Mouse (Mus musculus) urinary bladder, postnatal 10 days (tissue): ENCODE data around the gene Gata3.

Experiments used
- DNase-seq: peaks from one replicate; pipeline ENCODE4 v3.0.0; 2022; ENCODE audit warnings: low spot score

Gata3 gene

GRCm38 (mm10) chr2:9889651-9890183, at the start of gene Gata3:
Gene Gata3, minus strand, starts transcription at chr2:9890034.
- no peak for DNase-seq

GRCm38 (mm10) chr2:9939250-9939649, 49.4 kb upstream of the Gata3 start:
- no peak for DNase-seq

DNA sequence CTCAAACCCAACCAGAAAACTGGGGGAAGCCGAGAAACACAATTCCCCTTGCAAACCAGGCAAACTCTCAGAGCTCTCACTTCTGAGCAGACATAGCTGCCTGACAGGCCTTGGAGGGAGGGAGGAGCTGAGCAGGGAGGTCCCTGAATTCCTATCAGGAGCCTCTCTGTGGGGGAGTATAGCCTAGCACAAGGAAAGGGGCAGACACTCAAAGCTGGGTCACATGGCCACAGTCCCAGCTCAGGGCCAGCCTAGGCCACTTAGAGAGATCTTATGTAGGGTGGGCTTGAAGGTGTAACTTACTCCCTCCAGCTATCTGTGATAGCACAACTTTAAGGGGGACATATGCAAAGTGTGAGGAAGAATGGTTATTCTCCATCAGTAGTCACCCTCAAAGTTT, 46.1 kb upstream of the Gata3 start:
- no peak for DNase-seq

DNA sequence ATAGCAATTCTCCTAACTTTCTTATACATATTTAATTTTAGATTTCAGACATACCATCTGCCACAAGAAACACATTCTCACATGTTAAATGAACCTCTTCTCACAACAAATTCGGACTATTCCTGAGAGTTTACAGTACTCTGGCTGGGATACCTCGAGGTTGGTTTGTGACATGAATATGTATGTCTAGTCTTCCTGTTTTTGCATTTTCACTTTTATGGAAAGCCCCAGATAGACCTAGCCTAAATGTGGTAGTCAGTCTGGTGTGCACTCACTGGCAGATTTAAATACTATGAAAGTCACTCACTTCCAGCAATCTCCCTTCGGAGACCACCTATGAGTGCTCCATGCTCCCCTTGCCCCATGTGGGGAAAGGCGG, 37.1 kb upstream of the Gata3 start:
- no peak for DNase-seq

GRCm38 (mm10) chr2:9926194-9926904, 36.5 kb upstream of the Gata3 start:
- no peak for DNase-seq

DNA sequence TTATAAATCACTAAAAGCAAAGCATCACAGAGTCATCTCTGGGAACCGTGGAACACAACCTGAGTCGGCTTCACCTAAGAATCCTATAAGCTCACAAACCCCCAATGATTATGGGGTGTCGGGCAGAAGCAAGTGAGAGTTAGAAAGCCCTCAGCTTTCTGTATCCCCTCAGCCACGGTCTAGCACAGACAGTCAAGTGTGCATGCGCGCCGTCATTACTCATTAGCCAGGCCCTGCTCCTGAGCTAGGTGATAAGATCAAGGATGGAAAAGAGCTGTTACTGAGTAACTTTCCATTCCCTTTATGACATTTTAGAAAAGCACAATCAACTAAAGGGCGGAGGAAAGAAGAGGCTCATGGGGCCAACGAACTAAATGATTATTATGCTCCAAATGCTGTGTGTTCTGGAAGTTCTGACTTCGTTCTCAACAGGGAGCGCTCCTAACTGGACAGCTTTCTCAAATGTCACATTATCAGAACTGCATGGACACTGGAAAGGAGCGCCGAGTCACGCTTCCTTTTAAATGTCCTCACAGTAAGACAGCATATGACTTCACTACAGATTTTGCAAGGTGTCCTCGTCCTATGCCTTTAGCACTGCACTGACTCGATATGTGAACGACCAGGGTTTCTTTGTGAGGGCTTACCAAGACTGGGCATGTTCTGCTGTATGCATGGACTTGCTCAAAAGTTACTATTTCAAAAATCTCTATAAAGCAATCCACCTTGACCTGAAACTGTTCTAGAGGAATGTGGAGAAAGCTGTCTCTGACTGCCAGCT, 29.0 kb upstream of the Gata3 start:
- no peak for DNase-seq

GRCm38 (mm10) chr2:9917602-9918001, 27.8 kb upstream of the Gata3 start:
- no peak for DNase-seq

- no peak for DNase-seq
These were observed 16.2 kb upstream of the Gata3 start for GRCm38 (mm10) chr2:9905995-9906394.

GRCm38 (mm10) chr2:9903854-9904560, 14.2 kb upstream of the Gata3 start:
- DNase-seq: no peak

DNA sequence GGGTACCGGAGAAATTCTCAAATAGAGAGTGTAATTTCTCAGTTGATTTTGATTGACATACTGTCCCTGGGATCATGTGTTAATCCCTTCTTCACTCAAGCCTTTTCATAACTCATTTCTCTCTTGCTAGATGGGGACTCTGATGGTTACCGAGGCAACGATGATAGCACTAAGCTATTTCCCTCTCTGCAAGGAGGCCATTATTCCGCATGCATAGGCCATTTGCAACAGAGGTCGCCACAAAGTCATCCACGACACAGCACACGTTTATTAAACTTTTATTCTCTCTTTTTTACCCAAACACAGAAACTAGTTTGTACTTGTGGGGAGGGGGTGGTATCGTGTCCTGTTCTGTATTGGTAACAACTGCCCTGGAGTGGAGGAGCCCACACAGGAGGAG, 8.0 kb upstream of the Gata3 start:
- DNase-seq: no peak

GRCm38 (mm10) chr2:9896097-9896770, 6.4 kb upstream of the Gata3 start:
- no peak for DNase-seq

DNA sequence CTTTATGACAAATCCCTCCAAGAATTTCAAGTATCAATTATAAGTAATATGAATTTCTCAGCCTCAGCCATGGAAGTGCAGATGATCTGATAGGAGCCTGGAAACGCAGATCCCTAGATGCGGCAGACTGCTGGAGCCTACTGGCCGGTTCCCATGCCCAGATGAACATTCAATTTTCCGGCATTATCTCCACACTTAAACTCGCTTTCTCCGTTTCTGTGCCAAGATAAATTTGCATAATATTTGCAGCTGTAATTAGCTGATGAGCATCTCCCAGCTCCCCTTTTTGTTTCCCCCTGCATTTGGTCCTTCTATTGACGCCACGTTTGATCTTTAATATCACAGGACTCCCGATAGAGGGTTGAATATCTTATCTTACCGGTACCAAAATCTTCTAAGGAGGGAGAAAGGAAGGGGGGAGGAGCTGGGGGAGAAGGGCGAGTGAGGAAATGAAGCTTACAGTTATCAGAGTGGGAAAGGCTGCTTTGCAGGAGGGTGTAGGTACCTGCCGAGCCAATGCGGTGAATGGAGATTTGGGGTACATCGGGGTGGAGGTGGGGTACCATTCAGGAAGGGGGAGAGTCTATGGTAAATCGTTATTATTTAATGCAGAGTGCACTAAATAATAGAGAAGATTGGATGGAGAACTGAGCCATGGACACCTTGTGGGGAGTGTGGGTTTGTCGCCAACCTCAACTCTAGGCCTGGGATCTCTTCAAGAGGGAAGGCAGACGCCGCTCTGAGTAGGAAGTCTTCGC, 5.2 kb upstream of the Gata3 start:
- DNase-seq: no peak

DNA sequence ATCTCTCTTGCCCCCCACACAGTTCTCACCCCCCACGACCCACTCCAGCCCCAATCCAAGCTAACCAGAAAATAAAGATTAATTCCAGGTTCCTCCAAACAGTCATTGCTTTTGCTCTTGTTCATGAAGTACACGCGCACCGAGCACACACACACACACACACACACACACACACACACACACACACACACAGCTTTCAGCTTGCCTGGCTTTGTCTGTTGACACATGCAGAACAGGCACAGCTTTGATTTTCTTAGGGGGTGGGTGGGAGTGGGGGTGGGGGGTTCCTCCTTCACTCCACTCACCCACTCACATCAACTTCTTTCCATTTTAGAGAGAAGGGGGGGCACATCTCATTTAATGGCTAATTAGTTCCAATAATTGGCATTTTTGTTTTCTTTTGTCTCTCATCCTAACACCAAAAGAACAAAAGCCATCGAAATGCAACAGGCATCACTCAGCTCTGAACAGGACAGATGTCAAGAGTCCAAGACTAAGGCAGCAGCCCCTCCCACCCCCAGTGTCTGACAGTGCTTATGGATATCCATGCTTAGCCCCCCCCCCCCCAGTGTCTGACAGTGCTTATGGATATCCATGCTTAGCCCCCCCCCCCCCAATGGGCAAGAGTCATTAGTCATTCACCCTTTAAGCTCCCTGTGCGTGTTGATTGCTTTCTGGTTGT, 3.6 kb upstream of the Gata3 start:
- DNase-seq: no peak

GRCm38 (mm10) chr2:9892541-9892940, 2.7 kb upstream of the Gata3 start:
- no peak for DNase-seq

DNA sequence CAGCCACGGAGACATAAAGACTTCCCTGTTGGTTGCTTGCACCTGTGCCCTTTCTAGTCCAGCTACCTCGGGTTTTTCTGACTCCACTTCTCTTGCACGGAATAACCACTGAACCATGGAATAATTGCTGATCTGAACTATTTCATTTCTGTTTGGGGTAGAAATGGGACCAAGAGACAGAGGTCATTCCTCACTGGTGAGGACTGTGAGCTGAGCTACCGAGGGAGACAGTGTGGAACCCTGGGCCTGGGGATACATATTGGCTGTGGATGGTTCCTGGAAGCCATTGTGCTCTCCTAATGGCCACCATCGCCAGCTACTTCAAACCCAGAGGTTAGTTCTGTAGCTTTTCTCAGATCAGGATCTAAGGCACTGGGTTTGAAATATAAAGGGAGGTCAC, 1.1 kb upstream of the Gata3 start:
- DNase-seq: no peak

- DNase-seq: no peak
These were observed 417 bp upstream of the Gata3 start for GRCm38 (mm10) chr2:9890251-9890650.

DNA sequence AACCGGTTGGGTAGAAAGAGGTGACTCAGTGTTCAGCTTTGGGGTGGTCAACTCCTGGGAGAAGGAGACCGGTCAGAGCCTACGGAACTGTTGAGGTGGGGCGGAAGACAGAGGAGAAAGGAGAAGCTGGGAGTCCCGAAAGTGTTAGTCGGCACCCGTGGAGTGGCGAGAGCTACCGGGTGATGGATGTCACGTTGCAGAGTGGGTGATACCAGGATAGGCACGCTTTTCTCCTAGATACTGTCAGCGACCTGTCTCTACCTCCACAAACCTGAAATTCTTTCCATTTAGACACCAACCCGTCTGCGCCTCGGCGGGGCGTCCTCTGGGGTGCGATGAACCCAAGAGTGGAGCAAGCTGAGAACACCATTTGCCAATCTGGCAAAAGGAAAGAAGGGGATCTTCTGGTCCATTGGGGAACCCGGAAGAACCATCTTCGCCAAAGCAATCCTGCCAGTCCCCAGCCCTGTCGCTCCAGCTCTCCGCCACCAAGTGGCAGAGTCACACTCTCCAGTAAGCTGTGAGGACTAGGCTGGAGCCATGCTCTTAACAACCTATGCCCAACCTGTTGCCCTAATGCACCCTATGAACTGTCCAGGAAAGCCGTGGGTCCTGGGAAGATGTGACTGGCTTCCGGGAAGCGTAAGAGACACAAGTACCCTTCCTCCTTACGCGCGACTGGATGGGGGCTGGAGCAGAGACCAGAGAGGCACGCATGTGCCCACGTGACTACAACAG, 752 bp downstream of the Gata3 start, which contains the start of gene 9230102O04Rik:
Gene 9230102O04Rik, minus strand, starts transcription at position 628 of the 738 bp plus-strand sequence.
- no peak for DNase-seq

- DNase-seq: no peak
These were observed 2.2 kb downstream of the Gata3 start for GRCm38 (mm10) chr2:9887636-9888035.

GRCm38 (mm10) chr2:9886921-9887610, 2.8 kb downstream of the Gata3 start:
- no peak for DNase-seq
